8 mouse cellular contexts compared by ENCODE assay signal in genomic region chr5:122988021-122988751, GRCm38 (mm10). TPM values are rescaled to one million over a fixed set of nuclear protein-coding genes. Genes with fewer than 3 reads are reported as not detected.
A peak's percentile ranks its signal among the peaks of the same experiment; 100 is the strongest.
DNase-seq lines count a peak whose midpoint lies in the region; ATAC-seq lines count a peak whose summit lies in the region.

No protein-coding gene starts in this region.

- peak; percentile 26 to 55 for DNase-seq in spleen, adult 18-20 months
- DNase-seq in spleen, adult 12 weeks (ENCODE audit: low spot score), result no peak
- DNase-seq in cerebellum, postnatal 14 days, result peak; percentile 68 to 69
- no peak for DNase-seq in heart, embryonic 10.5 days (ENCODE audit: low spot score)
- peak; percentile 64 for DNase-seq in neural tube, embryonic 10.5 days (ENCODE audit: extremely low spot score, low spot score)
- DNase-seq in thymus, postnatal 0 days (ENCODE audit: low spot score), result peak; percentile 71

- peak overlapping the region; percentile 66 for H3K4me3 ChIP-seq in heart, embryonic 10.5 days
- peak overlapping the region; percentile 79 for H3K4me3 ChIP-seq in kidney, embryonic 14.5 days (ENCODE audit: low read length)
- peak overlapping the region; percentile 70 for H3K4me3 ChIP-seq in liver, embryonic 16.5 days (ENCODE audit: low read depth, low read length)

- H3K36me3 ChIP-seq in heart, embryonic 10.5 days, result 0 out of 2 replicates have a peak, but pooled peaks cover 9% of the 10 kb centered on the region
- no peaks in the 10 kb centered on the region for H3K36me3 ChIP-seq in kidney, embryonic 14.5 days (ENCODE audit: control insufficient read depth, insufficient read depth, low read length)
- H3K36me3 ChIP-seq in liver, embryonic 16.5 days (ENCODE audit: control insufficient read depth, insufficient read depth), result no peaks in the 10 kb centered on the region

- no peaks in the 10 kb centered on the region for H3K9me3 ChIP-seq in heart, embryonic 10.5 days
- H3K9me3 ChIP-seq in kidney, embryonic 14.5 days (ENCODE audit: control insufficient read depth, low read length), result no peaks in the 10 kb centered on the region
- no peaks in the 10 kb centered on the region for H3K9me3 ChIP-seq in liver, embryonic 16.5 days (replicated peaks; ENCODE audit: control insufficient read depth, low read length)

- H3K4me1 ChIP-seq in heart, embryonic 10.5 days, result peaks cover 59% of the 10 kb centered on the region
- peaks cover 43% of the 10 kb centered on the region for H3K4me1 ChIP-seq in kidney, embryonic 14.5 days (ENCODE audit: control insufficient read depth, insufficient read depth, low read length)
- H3K4me1 ChIP-seq in liver, embryonic 16.5 days (ENCODE audit: control insufficient read depth, low read depth, low read length), result peaks cover 19% of the 10 kb centered on the region

- peak; percentile 11; the same call in 1 of the 2 replicates for ATAC-seq in kidney, embryonic 14.5 days (ENCODE audit: low FRiP score, low TSS enrichment)
- ATAC-seq in liver, embryonic 16.5 days (ENCODE audit: low read depth), result no peak

- H3K4me2 ChIP-seq in kidney, embryonic 14.5 days (replicated peaks; ENCODE audit: low read depth, low read length), result peak overlapping the region; percentile 93
- H3K4me2 ChIP-seq in liver, embryonic 16.5 days (ENCODE audit: low read depth, low read length), result peak overlapping the region; percentile 88

- WGBS in heart, embryonic 10.5 days, result under 1% methylated on average over 41 of the region's 41 CpGs
- 1% methylated on average over 41 of the region's 41 CpGs for WGBS in kidney, embryonic 14.5 days
- under 1% methylated on average over 40 of the region's 41 CpGs for WGBS in liver, embryonic 16.5 days (ENCODE audit: insufficient replicate concordance)

- peak overlapping the region; percentile 84 for H3K9ac ChIP-seq in kidney, embryonic 14.5 days (ENCODE audit: low read depth, low read length)
- peak overlapping the region; percentile 57 for H3K9ac ChIP-seq in liver, embryonic 16.5 days (ENCODE audit: low read depth, low read length)

- peak overlapping the region; percentile 99 for H3K27ac ChIP-seq in heart, embryonic 10.5 days
- peak overlapping the region; percentile 94 for H3K27ac ChIP-seq in kidney, embryonic 14.5 days (ENCODE audit: low read depth, low read length)
- H3K27ac ChIP-seq in liver, embryonic 16.5 days (ENCODE audit: low read length), result no peak overlapping the region

- H3K27me3 ChIP-seq in heart, embryonic 10.5 days (ENCODE audit: insufficient read depth, poor library complexity, severe bottlenecking), result no peaks in the 10 kb centered on the region
- H3K27me3 ChIP-seq in kidney, embryonic 14.5 days (ENCODE audit: control insufficient read depth, insufficient read depth, low read length), result no peaks in the 10 kb centered on the region
- H3K27me3 ChIP-seq in liver, embryonic 16.5 days (ENCODE audit: control insufficient read depth, insufficient read depth, low read depth, low read length), result peaks cover 12% of the 10 kb centered on the region

RNA-seq across cellular contexts. Expression of gene Kdm2b, which starts 1.4 kb away (rescaled TPM):
- polyA plus RNA-seq in heart, embryonic 10.5 days (2016; fragmentation: Nextera tagmentation; extraction: Ambion mirVana), result 35.5 and 47.1 TPM in 2 replicates
- polyA plus RNA-seq in kidney, embryonic 14.5 days (2014; fragmentation: Nextera tagmentation; extraction: Ambion mirVana), result 59.1 and 105 TPM in 2 replicates
- polyA plus RNA-seq in liver, embryonic 16.5 days (2015; fragmentation: Nextera tagmentation; extraction: Ambion mirVana), result 14.4 and 15.3 TPM in 2 replicates
- 29.6 and 31.8 TPM in 2 replicates for polyA plus RNA-seq in thymus, postnatal 0 days (2015; fragmentation: Nextera tagmentation; extraction: Ambion mirVana)

RNA-seq across cellular contexts. Expression of gene Orai1, which starts 26.7 kb away (rescaled TPM):
- 13.4 and 14.4 TPM in 2 replicates for polyA plus RNA-seq in heart, embryonic 10.5 days (2016; fragmentation: Nextera tagmentation; extraction: Ambion mirVana)
- polyA plus RNA-seq in kidney, embryonic 14.5 days (2014; fragmentation: Nextera tagmentation; extraction: Ambion mirVana), result 21.5 and 23.2 TPM in 2 replicates
- polyA plus RNA-seq in liver, embryonic 16.5 days (2015; fragmentation: Nextera tagmentation; extraction: Ambion mirVana), result 8.3 and 8.4 TPM in 2 replicates
- polyA plus RNA-seq in thymus, postnatal 0 days (2015; fragmentation: Nextera tagmentation; extraction: Ambion mirVana), result 16.1 and 17.3 TPM in 2 replicates

RNA-seq across cellular contexts. Expression of gene Morn3, which starts 58.6 kb away (rescaled TPM):
- polyA plus RNA-seq in heart, embryonic 10.5 days (2016; fragmentation: Nextera tagmentation; extraction: Ambion mirVana), result not detected in 2 replicates
- polyA plus RNA-seq in kidney, embryonic 14.5 days (2014; fragmentation: Nextera tagmentation; extraction: Ambion mirVana), result 1.3 and 1.7 TPM in 2 replicates
- not detected in 2 replicates for polyA plus RNA-seq in liver, embryonic 16.5 days (2015; fragmentation: Nextera tagmentation; extraction: Ambion mirVana)
- polyA plus RNA-seq in thymus, postnatal 0 days (2015; fragmentation: Nextera tagmentation; extraction: Ambion mirVana), result 0.58 and 0.60 TPM in 2 replicates

Comparison
In these comparisons a context has a peak if more than half of its experiments do, and no peak if none do; other contexts are left out.
1. DNase-seq: peak in spleen, adult 18-20 months (2 of 2), cerebellum, postnatal 14 days (2 of 2), neural tube, embryonic 10.5 days (single experiment) and thymus, postnatal 0 days (single experiment); none in spleen, adult 12 weeks (single experiment) and heart, embryonic 10.5 days (single experiment).
2. Peak in every context shown above with its lines, with median percentiles within 50 percentile points of each other: H3K4me3 ChIP-seq.